ENCODE assay signal across 23 mouse cellular contexts in the genomic region with DNA sequence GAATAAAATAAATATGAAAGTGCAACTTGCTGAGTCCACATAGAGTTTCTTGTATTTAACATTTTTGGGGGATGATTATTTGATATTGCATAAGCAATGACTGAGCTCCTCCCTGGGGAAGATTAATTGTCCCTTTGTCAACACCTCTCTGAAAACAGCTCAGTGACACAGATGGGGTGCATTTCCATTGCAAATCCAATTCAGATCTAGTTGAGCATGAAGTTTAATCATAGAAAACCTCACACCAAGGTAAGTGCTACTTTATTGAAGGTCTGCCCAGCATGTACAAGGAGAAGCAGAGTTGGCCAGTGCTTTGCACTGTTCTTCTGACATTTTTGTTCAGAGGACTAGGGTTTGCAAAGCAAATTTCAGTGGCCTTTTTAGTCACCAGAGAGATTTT.
"Had no signal": no experiment of that assay in that cellular context is flagged by ENCODE, and none has a peak within 500 bp of the region (broad histone marks: within the 10 kb centered on the region; RNA-seq: fewer than 3 reads in every experiment).

No protein-coding gene starts in this region.

- H3K27me3 ChIP-seq: kidney, embryonic 15.5 days; limb, embryonic 12.5 days; limb, embryonic 15.5 days; midbrain, embryonic 13.5 days; neural tube, embryonic 13.5 days; stomach, embryonic 15.5 days had no signal

- DNase-seq: kidney, adult 8-10 months; kidney, postnatal 10 days; kidney, postnatal 4 days; layer of hippocampus, postnatal 36 days; left cerebral cortex, postnatal 4 days; liver, postnatal 0 days; lung, embryonic 14.5 days; retina, postnatal 1 day; right cerebral cortex, postnatal 25 days; spleen, adult 18-20 months; thymus, postnatal 25 days had no signal

- H3K36me3 ChIP-seq: kidney, embryonic 15.5 days; limb, embryonic 12.5 days; limb, embryonic 15.5 days; midbrain, embryonic 13.5 days; neural tube, embryonic 13.5 days; stomach, embryonic 15.5 days had no signal

- H3K4me3 ChIP-seq: kidney, embryonic 15.5 days; limb, embryonic 12.5 days; limb, embryonic 15.5 days; midbrain, embryonic 13.5 days; myocyte; neural tube, embryonic 13.5 days; stomach, embryonic 15.5 days had no signal

- H3K9me3 ChIP-seq: kidney, embryonic 15.5 days; limb, embryonic 12.5 days; limb, embryonic 15.5 days; midbrain, embryonic 13.5 days; neural tube, embryonic 13.5 days; stomach, embryonic 15.5 days had no signal

- H3K9ac ChIP-seq: kidney, embryonic 15.5 days; limb, embryonic 12.5 days; limb, embryonic 15.5 days; liver, embryonic 14.5 days; liver, postnatal 0 days; lung, embryonic 14.5 days; midbrain, embryonic 13.5 days; neural tube, embryonic 13.5 days; stomach, embryonic 15.5 days had no signal

- ATAC-seq: liver, postnatal 0 days; lung, postnatal 0 days; midbrain, embryonic 13.5 days; midbrain, embryonic 16.5 days had no signal

- H3K4me2 ChIP-seq: kidney, embryonic 15.5 days; limb, embryonic 12.5 days; limb, embryonic 15.5 days; liver, embryonic 11.5 days; lung, embryonic 14.5 days; midbrain, embryonic 13.5 days; neural tube, embryonic 13.5 days; stomach, embryonic 15.5 days had no signal

- H3K27ac ChIP-seq: kidney, embryonic 15.5 days; limb, embryonic 12.5 days; limb, embryonic 15.5 days; liver, embryonic 14.5 days; macrophage; midbrain, embryonic 13.5 days; neural tube, embryonic 13.5 days; stomach, embryonic 15.5 days had no signal

- H3K4me1 ChIP-seq: kidney, embryonic 15.5 days; limb, embryonic 12.5 days; limb, embryonic 15.5 days; neural tube, embryonic 13.5 days; stomach, embryonic 15.5 days had no signal
